Mouse (Mus musculus) heart, embryonic 12.5 days (tissue): Measurements from ENCODE around the gene Gadd45a. TPM values are rescaled to one million over a fixed set of nuclear protein-coding genes. Genes with fewer than 3 reads are reported as not detected.
"Not testable (repeated sequence)": the region's sequence is repeated elsewhere in the genome, so short reads cannot be mapped to it uniquely, and the experiment has no call there.

ENCODE experiments used
- ATAC-seq: fragments of 200-750 bp; cut with Nextera tagmentation; 2 replicates; pipeline ENCODE4 v1.8.0; 2017; ENCODE audit warnings: moderate TSS enrichment, moderate library complexity; ENCODE audit not compliant: insufficient number of reproducible peaks, low FRiP score
- H3K27ac ChIP-seq: fragments of 300-500 bp; sonication (generic); 2 replicates; pipeline ENCODE4 v1.5.1; 2016; ENCODE audit warnings: mild to moderate bottlenecking, moderate library complexity; ENCODE audit not compliant: poor library complexity, severe bottlenecking
- H3K27me3 ChIP-seq: fragments of 300-500 bp; sonication (generic); replicated peaks from 2 replicates; pipeline ENCODE4 v1.6.1; 2016; ENCODE audit warnings: mild to moderate bottlenecking, moderate library complexity
- H3K36me3 ChIP-seq: fragments of 300-500 bp; sonication (generic); 2 replicates; pipeline ENCODE4 v1.6.1; 2016; ENCODE audit warnings: mild to moderate bottlenecking, moderate library complexity
- H3K4me1 ChIP-seq: fragments of 300-500 bp; sonication (generic); replicated peaks from 2 replicates; pipeline ENCODE4 v1.6.1; 2016; ENCODE audit warnings: mild to moderate bottlenecking
- H3K4me2 ChIP-seq: fragments of 300-500 bp; sonication (generic); 2 replicates; pipeline ENCODE4 v1.6.1; 2016; ENCODE audit warnings: mild to moderate bottlenecking, moderate library complexity
- H3K4me3 ChIP-seq: fragments of 300-500 bp; sonication (generic); 2 replicates; pipeline ENCODE4 v1.5.1; 2016; ENCODE audit warnings: mild to moderate bottlenecking
- H3K9ac ChIP-seq: fragments of 300-500 bp; sonication (generic); 2 replicates; pipeline ENCODE4 v1.6.1; 2016; ENCODE audit warnings: mild to moderate bottlenecking, moderate library complexity
- H3K9me3 ChIP-seq: fragments of 300-500 bp; sonication (generic); replicated peaks from 2 replicates; pipeline ENCODE4 v1.6.1; 2016; ENCODE audit warnings: mild to moderate bottlenecking, moderate library complexity
- WGBS: fragments of 180-500 bp; shearing (Covaris S2); methylation state at CpG from one replicate; pipeline ENCODE4 v1.1.7; 2016; 5-methylcytosine and 5-hydroxymethylcytosine counted together
- polyA plus RNA-seq: library from polyadenylated mRNA; unstranded; fragments of >200 nt; fragmentation: Nextera tagmentation; extraction: Ambion mirVana; gene quantifications from 2 replicates; pipeline ENCODE4 v1.2.1, GENCODE M21; 2016

The Gadd45a gene
- polyA plus RNA-seq, 1 experiment from 2014 or later: 12.7 TPM

GRCm38 (mm10) chr6:67048052-67048691, 10.9 kb upstream of the Gadd45a start:
- no peak for ATAC-seq
- Histone ChIP-seq H3K4me2 (no peak overlapping the region), H3K9ac (no peak overlapping the region), H3K9me3 (no peaks in the 10 kb centered on the region), H3K27ac (no peak overlapping the region), H3K4me3 (no peak overlapping the region), H3K27me3 (no peaks in the 10 kb centered on the region), H3K36me3 (no peaks in the 10 kb centered on the region), H3K4me1 (0 out of 2 replicates have a peak, but pooled peaks cover 7% of the 10 kb centered on the region)
- WGBS: 84% methylated on average over 3 of the region's 3 CpGs

- no peaks in the 10 kb centered on the region for H3K27me3 ChIP-seq
- no peak for ATAC-seq
- no peak overlapping the region for H3K9ac ChIP-seq
- no peak overlapping the region for H3K4me3 ChIP-seq
- no peak overlapping the region for H3K4me2 ChIP-seq
- 48% methylated on average over 3 of the region's 3 CpGs for WGBS
- 0 out of 2 replicates have a peak, but pooled peaks cover 7% of the 10 kb centered on the region for H3K4me1 ChIP-seq
- no peak overlapping the region for H3K27ac ChIP-seq
- H3K9me3 ChIP-seq: no peaks in the 10 kb centered on the region
- no peaks in the 10 kb centered on the region for H3K36me3 ChIP-seq
Observed at GRCm38 (mm10) chr6:67046937-67047336, 9.7 kb upstream of the Gadd45a start.

- no peaks in the 10 kb centered on the region for H3K9me3 ChIP-seq
- H3K4me3 ChIP-seq: no peak overlapping the region
- H3K27me3 ChIP-seq: no peaks in the 10 kb centered on the region
- H3K4me1 ChIP-seq: 0 out of 2 replicates have a peak, but pooled peaks cover 7% of the 10 kb centered on the region
- H3K27ac ChIP-seq: no peak overlapping the region
- H3K36me3 ChIP-seq: no peaks in the 10 kb centered on the region
- no peak overlapping the region for H3K9ac ChIP-seq
- H3K4me2 ChIP-seq: no peak overlapping the region
- WGBS: 76% methylated on average over 3 of the region's 3 CpGs
- no peak for ATAC-seq
Observed at GRCm38 (mm10) chr6:67045424-67045823, 8.2 kb upstream of the Gadd45a start.

GRCm38 (mm10) chr6:67040904-67041410, 3.7 kb upstream of the Gadd45a start:
- Histone ChIP-seq H3K9me3 (no peaks in the 10 kb centered on the region), H3K4me1 (no peaks in the 10 kb centered on the region; the same call in 1 of the 2 replicates), H3K27me3 (no peaks in the 10 kb centered on the region), H3K9ac (no peak overlapping the region), H3K27ac (no peak overlapping the region), H3K4me2 (no peak overlapping the region), H3K4me3 (no peak overlapping the region), H3K36me3 (no peaks in the 10 kb centered on the region)
- ATAC-seq: no peak
- 54% methylated on average over 4 of the region's 4 CpGs for WGBS

- Histone ChIP-seq H3K27ac (no peak overlapping the region), H3K36me3 (no peaks in the 10 kb centered on the region), H3K9ac (no peak overlapping the region), H3K4me3 (no peak overlapping the region), H3K27me3 (no peaks in the 10 kb centered on the region), H3K4me1 (peaks cover 7% of the 10 kb centered on the region), H3K9me3 (no peaks in the 10 kb centered on the region), H3K4me2 (no peak overlapping the region)
- no peak for ATAC-seq
- 86% methylated on average over 3 of the region's 3 CpGs for WGBS
Observed at GRCm38 (mm10) chr6:67038964-67039363, 1.7 kb upstream of the Gadd45a start.

- Histone ChIP-seq H3K9me3 (no peaks in the 10 kb centered on the region), H3K4me2 (peak overlapping the region; percentile 94), H3K27me3 (no peaks in the 10 kb centered on the region), H3K4me1 (peaks cover 7% of the 10 kb centered on the region), H3K4me3 (peak overlapping the region; percentile 94), H3K9ac (peak overlapping the region; percentile 87), H3K36me3 (no peaks in the 10 kb centered on the region), H3K27ac (peak overlapping the region; percentile 94)
- ATAC-seq: peak; percentile 80
- WGBS: under 1% methylated on average over 29 of the region's 29 CpGs
Observed at GRCm38 (mm10) chr6:67036356-67036811, 873 bp downstream of the Gadd45a start.

- peaks cover 7% of the 10 kb centered on the region for H3K4me1 ChIP-seq
- H3K9me3 ChIP-seq: no peaks in the 10 kb centered on the region
- WGBS: 19% methylated on average over 19 of the region's 19 CpGs
- peak overlapping the region; percentile 94 for H3K4me3 ChIP-seq
- peak; percentile 65 for ATAC-seq
- peak overlapping the region; percentile 94 for H3K27ac ChIP-seq
- no peaks in the 10 kb centered on the region for H3K36me3 ChIP-seq
- 0 out of 2 replicates have a peak, but pooled peaks cover 4% of the 10 kb centered on the region for H3K27me3 ChIP-seq
- peak overlapping the region; percentile 94 for H3K4me2 ChIP-seq
- H3K9ac ChIP-seq: peak overlapping the region; percentile 87; the same call in 1 of the 2 replicates
Observed at GRCm38 (mm10) chr6:67035388-67036299, 1.6 kb downstream of the Gadd45a start.

- H3K4me2 ChIP-seq: peak overlapping the region; percentile 11
- H3K27ac ChIP-seq: no peak overlapping the region
- H3K9ac ChIP-seq: no peak overlapping the region
- no peaks in the 10 kb centered on the region for H3K9me3 ChIP-seq
- H3K4me3 ChIP-seq: peak overlapping the region; percentile 25
- no peaks in the 10 kb centered on the region for H3K36me3 ChIP-seq
- ATAC-seq: 0 out of 2 replicates have a peak, but pooled peaks have one; percentile 15
- WGBS: 58% methylated on average over 7 of the region's 7 CpGs
- peaks cover 15% of the 10 kb centered on the region for H3K4me1 ChIP-seq
- peaks cover 4% of the 10 kb centered on the region; the same call in 1 of the 2 replicates for H3K27me3 ChIP-seq
Observed at GRCm38 (mm10) chr6:67034331-67035130, 2.7 kb downstream of the Gadd45a start.

- Histone ChIP-seq H3K4me1 (peaks cover 17% of the 10 kb centered on the region), H3K36me3 (no peaks in the 10 kb centered on the region), H3K9ac (no peak overlapping the region), H3K4me3 (peak overlapping the region; percentile 25; the same call in 1 of the 2 replicates), H3K27ac (no peak overlapping the region), H3K4me2 (peak overlapping the region; percentile 11), H3K9me3 (no peaks in the 10 kb centered on the region), H3K27me3 (peaks cover 4% of the 10 kb centered on the region; the same call in 1 of the 2 replicates)
- 70% methylated on average over 4 of the region's 4 CpGs for WGBS
- no peak for ATAC-seq
Observed at GRCm38 (mm10) chr6:67033604-67034003, 3.7 kb downstream of the Gadd45a start.

- not testable (repeated sequence) for H3K9me3 ChIP-seq, H3K4me3 ChIP-seq, ATAC-seq, H3K36me3 ChIP-seq, H3K9ac ChIP-seq, H3K27ac ChIP-seq, H3K27me3 ChIP-seq, H3K4me2 ChIP-seq
- 95% methylated on average over 3 of the region's 4 CpGs for WGBS
- H3K4me1 ChIP-seq: peaks cover 17% of the 10 kb centered on the region
Observed at GRCm38 (mm10) chr6:67032972-67033371, 4.3 kb downstream of the Gadd45a start.
